Mouse (Mus musculus) kidney, adult 2 months (tissue): Measurements from ENCODE around the gene Kirrel3. TPM values are rescaled to one million over a fixed set of nuclear protein-coding genes. Genes with fewer than 3 reads are reported as not detected.

Experiments
- DNase-seq: peaks from one replicate; pipeline ENCODE4 v3.0.0; 2021
- H3K27ac ChIP-seq: fragments of 200-500 bp; 2 replicates; pipeline ENCODE4 v1.5.1; 2012; ENCODE audit warnings: low read depth, low read length, control low read depth, inconsistent platforms; ENCODE audit not compliant: insufficient read depth
- H3K27me3 ChIP-seq: fragments of 200-500 bp; replicated peaks from 2 replicates; pipeline ENCODE4 v1.6.1; 2012; ENCODE audit warnings: mild to moderate bottlenecking, moderate library complexity, low read length, inconsistent platforms; ENCODE audit not compliant: control insufficient read depth, insufficient read depth
- H3K36me3 ChIP-seq: fragments of 200-500 bp; 2 replicates; pipeline ENCODE4 v1.6.1; 2012; ENCODE audit warnings: mild to moderate bottlenecking, moderate library complexity, low read length, inconsistent platforms; ENCODE audit not compliant: control insufficient read depth, insufficient read depth
- H3K4me1 ChIP-seq: fragments of 200-500 bp; 2 replicates; pipeline ENCODE4 v1.6.1; 2011; ENCODE audit warnings: low read length; ENCODE audit not compliant: control insufficient read depth, insufficient read depth
- H3K4me3 ChIP-seq: fragments of 200-500 bp; 2 replicates; pipeline ENCODE4 v1.5.1; 2011; ENCODE audit warnings: mild to moderate bottlenecking, low read depth, low read length, control low read depth; ENCODE audit not compliant: insufficient read depth
- CTCF ChIP-seq: fragments of 200-500 bp; conservative IDR thresholded peaks from 2 replicates; pipeline ENCODE4 v1.5.1; 2011; ENCODE audit warnings: low read depth, mild to moderate bottlenecking, control low read depth, low read length, moderate library complexity, mixed read lengths; ENCODE audit not compliant: insufficient read depth, insufficient read length
- POLR2A ChIP-seq: fragments of 200-500 bp; IDR thresholded peaks from one replicate; pipeline ENCODE4 v1.6.1; 2011; ENCODE audit warnings: low read depth, low read length, control low read depth
- WGBS: fragments of 180-500 bp; shearing (Covaris S2); methylation state at CpG from one replicate; pipeline ENCODE4 v1.1.7; 2018; 5-methylcytosine and 5-hydroxymethylcytosine counted together
- polyA plus RNA-seq: library from polyadenylated mRNA; depleted of rRNA; stranded (reverse); fragments of >200 nt; gene quantifications from 2 replicates; pipeline ENCODE4 v1.2.3, GENCODE M21; 2012

Gene Kirrel3
- polyA plus RNA-seq, 1 experiment, result 0.47 TPM

GRCm38 (mm10) chr9:34806854-34807253 is 321.2 kb downstream of the Kirrel3 start:
- WGBS, result 69% methylated on average over 3 of the region's 3 CpGs
- TF ChIP-seq POLR2A (no peak), CTCF (no peak)
- DNase-seq, result no peak
- H3K4me3 ChIP-seq, result no peak overlapping the region
- no peaks in the 10 kb centered on the region for H3K36me3 ChIP-seq
- H3K27ac ChIP-seq, result no peak overlapping the region
- no peaks in the 10 kb centered on the region for H3K27me3 ChIP-seq
- H3K4me1 ChIP-seq, result no peaks in the 10 kb centered on the region

GRCm38 (mm10) chr9:34809993-34810513 is 324.4 kb downstream of the Kirrel3 start:
- no peak for TF ChIP-seq POLR2A
- TF ChIP-seq CTCF, result no peak
- no peak overlapping the region for H3K27ac ChIP-seq
- no peak for DNase-seq
- 50% methylated on average over 5 of the region's 5 CpGs for WGBS
- H3K36me3 ChIP-seq, result no peaks in the 10 kb centered on the region
- H3K4me3 ChIP-seq, result no peak overlapping the region
- H3K27me3 ChIP-seq, result no peaks in the 10 kb centered on the region
- no peaks in the 10 kb centered on the region for H3K4me1 ChIP-seq

GRCm38 (mm10) chr9:34818325-34818976 is 332.8 kb downstream of the Kirrel3 start:
- H3K4me1 ChIP-seq, result no peaks in the 10 kb centered on the region
- H3K27me3 ChIP-seq, result no peaks in the 10 kb centered on the region
- TF ChIP-seq CTCF (no peak), POLR2A (no peak)
- H3K36me3 ChIP-seq, result no peaks in the 10 kb centered on the region
- DNase-seq, result no peak
- WGBS, result 34% methylated on average over 10 of the region's 10 CpGs
- H3K27ac ChIP-seq, result no peak overlapping the region
- H3K4me3 ChIP-seq, result no peak overlapping the region

GRCm38 (mm10) chr9:34824358-34825088 is 338.8 kb downstream of the Kirrel3 start:
- no peaks in the 10 kb centered on the region for H3K4me1 ChIP-seq
- WGBS, result 47% methylated on average over 18 of the region's 18 CpGs
- H3K4me3 ChIP-seq, result no peak overlapping the region
- TF ChIP-seq CTCF, result no peak
- TF ChIP-seq POLR2A, result no peak
- no peaks in the 10 kb centered on the region; the same call in 1 of the 2 replicates for H3K27me3 ChIP-seq
- H3K36me3 ChIP-seq, result no peaks in the 10 kb centered on the region
- DNase-seq, result no peak
- no peak overlapping the region for H3K27ac ChIP-seq

DNA sequence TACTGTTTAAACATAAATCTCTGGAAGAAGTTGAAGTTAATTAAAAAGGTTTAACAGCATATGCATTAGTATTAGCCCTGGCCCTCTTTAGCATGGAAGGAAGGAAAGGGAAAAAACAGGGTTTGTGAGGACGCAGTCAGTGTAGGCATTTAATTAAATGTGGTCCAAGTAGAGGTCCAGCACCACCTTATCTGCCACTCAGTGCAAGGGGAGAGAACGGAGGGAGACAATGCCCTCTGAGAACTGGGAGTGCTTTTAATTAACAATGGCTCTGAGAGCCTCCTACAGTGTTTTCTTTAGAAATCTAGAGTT is 339.4 kb downstream of the Kirrel3 start:
- Histone ChIP-seq H3K36me3 (no peaks in the 10 kb centered on the region), H3K27ac (no peak overlapping the region), H3K4me1 (no peaks in the 10 kb centered on the region), H3K27me3 (no peaks in the 10 kb centered on the region; the same call in 1 of the 2 replicates), H3K4me3 (no peak overlapping the region)
- TF ChIP-seq CTCF (no peak), POLR2A (no peak)
- WGBS, result 25% methylated on average over 2 of the region's 2 CpGs
- no peak for DNase-seq

DNA sequence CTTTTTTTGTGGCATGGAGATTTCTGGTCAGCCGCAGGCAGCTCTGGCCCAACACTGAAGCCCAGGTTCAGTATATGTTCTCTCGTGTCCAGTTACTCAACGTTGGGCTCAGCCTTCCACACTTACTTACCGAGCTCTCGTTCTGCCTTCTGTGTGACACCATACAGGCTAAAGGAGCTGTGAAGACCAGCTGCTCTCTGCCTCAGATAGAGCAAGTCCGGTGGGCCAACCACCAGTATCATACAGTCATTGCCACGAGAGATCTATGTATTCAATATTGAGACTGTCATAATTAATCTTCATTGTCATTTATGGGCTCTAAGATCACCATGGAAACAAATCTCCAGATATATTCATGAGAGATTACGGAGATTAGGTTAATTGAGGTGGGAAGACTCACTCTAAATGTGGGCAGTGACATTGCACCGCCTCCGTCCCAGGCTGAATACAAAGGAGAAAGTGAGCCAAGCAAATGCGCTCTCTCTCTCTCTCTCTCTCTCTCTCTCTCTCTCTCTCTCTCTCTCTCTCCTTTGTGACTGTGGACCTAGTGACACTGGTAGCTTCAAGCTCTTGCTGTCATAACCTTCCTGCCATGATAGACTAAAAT is 339.8 kb downstream of the Kirrel3 start:
- no peak for TF ChIP-seq POLR2A
- no peak for TF ChIP-seq CTCF
- Histone ChIP-seq H3K4me1 (no peaks in the 10 kb centered on the region), H3K27ac (no peak overlapping the region), H3K36me3 (no peaks in the 10 kb centered on the region), H3K4me3 (no peak overlapping the region), H3K27me3 (no peaks in the 10 kb centered on the region; the same call in 1 of the 2 replicates)
- 54% methylated on average over 11 of the region's 11 CpGs for WGBS
- no peak for DNase-seq

GRCm38 (mm10) chr9:34830696-34831095 is 345.0 kb downstream of the Kirrel3 start:
- TF ChIP-seq POLR2A (no peak), CTCF (no peak)
- no peak overlapping the region for H3K4me3 ChIP-seq
- no peaks in the 10 kb centered on the region for H3K4me1 ChIP-seq
- 45% methylated on average over 3 of the region's 3 CpGs for WGBS
- DNase-seq, result no peak
- no peaks in the 10 kb centered on the region; the same call in 1 of the 2 replicates for H3K27me3 ChIP-seq
- no peak overlapping the region for H3K27ac ChIP-seq
- H3K36me3 ChIP-seq, result no peaks in the 10 kb centered on the region
